Mouse (Mus musculus): ENCODE results near the gene Sec31b. TPM values are rescaled to one million over a fixed set of nuclear protein-coding genes. Genes with fewer than 3 reads are reported as not detected.

Sec31b gene
- polyA plus RNA-seq, 1 experiment from 2014 or later = 0.54 TPM

DNA sequence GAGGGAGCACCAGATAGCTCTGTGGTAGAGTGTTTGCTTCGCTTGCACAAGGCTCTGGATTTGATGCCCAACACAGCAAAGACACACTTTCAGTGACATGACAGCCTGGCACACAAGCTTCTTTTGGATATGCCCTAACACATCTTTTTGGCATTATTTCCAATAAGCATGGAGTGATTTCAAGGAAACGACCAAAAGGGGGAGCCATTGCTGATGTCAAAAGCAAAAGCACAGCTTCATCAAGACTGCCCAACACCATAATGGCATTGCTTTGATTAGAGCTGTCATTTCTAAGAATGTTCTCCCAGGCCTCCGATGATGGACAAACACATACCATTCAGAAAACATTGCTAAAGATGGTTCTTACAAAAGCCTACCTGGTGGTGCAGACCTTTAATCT, 69.1 kb downstream of the Sec31b start:
- TF ChIP-seq CTCF (IDR thresholded peaks at IDR 0.05; ENCODE audit: low read depth) = peak; percentile 47
- TF ChIP-seq EP300 (IDR thresholded peaks at IDR 0.05; ENCODE audit: low read depth) = no peak
- Histone ChIP-seq H3K4me2 (ENCODE audit: low read depth, low read length) (no peak overlapping the region), H3K4me1 (ENCODE audit: insufficient read depth) (no peaks in the 10 kb centered on the region), H3K9ac (replicated peaks) (no peak overlapping the region), H3K27me3 (ENCODE audit: insufficient read depth, low read length) (no peaks in the 10 kb centered on the region), H3K4me3 (ENCODE audit: low read depth, low read length) (no peak overlapping the region), H3K27ac (ENCODE audit: low read depth) (no peak overlapping the region), H3K36me3 (replicated peaks; ENCODE audit: insufficient read depth, low read length) (no peaks in the 10 kb centered on the region), H3K9me3 (ENCODE audit: low read length) (no peaks in the 10 kb centered on the region)
- 43% methylated on average over 3 of the region's 3 CpGs for WGBS (ENCODE audit: insufficient replicate concordance)
- DNase-seq = no peak
- no peak for ATAC-seq

DNA sequence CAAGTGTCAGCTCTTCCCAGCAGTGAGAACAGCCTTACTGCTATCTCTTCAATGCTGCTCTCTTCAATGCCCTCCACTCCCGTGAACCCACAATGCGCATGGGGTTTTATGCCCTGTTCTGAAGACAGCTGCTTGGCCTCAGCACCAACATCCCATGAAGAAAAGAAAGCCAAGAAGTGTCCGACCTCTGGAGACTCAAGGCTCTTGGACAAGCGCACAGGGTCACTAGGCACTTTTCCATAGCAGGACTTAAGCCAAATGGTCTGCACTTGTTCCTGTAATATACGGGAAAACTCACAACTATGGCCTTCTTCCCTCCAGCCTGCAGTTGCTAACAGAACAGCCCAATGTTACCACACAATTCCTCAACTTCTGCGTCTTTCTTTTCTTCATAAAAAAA, 70.4 kb downstream of the Sec31b start:
- no peak for DNase-seq
- no peak for TF ChIP-seq EP300 (IDR thresholded peaks at IDR 0.05; ENCODE audit: low read depth)
- TF ChIP-seq CTCF (IDR thresholded peaks at IDR 0.05; ENCODE audit: low read depth) = no peak
- Histone ChIP-seq H3K4me2 (ENCODE audit: low read depth, low read length) (no peak overlapping the region), H3K9ac (replicated peaks) (no peak overlapping the region), H3K27ac (ENCODE audit: low read depth) (no peak overlapping the region), H3K4me3 (ENCODE audit: low read depth, low read length) (no peak overlapping the region), H3K9me3 (ENCODE audit: low read length) (no peaks in the 10 kb centered on the region), H3K4me1 (ENCODE audit: insufficient read depth) (no peaks in the 10 kb centered on the region), H3K36me3 (replicated peaks; ENCODE audit: insufficient read depth, low read length) (no peaks in the 10 kb centered on the region), H3K27me3 (ENCODE audit: insufficient read depth, low read length) (no peaks in the 10 kb centered on the region)
- 69% methylated on average over 6 of the region's 6 CpGs for WGBS (ENCODE audit: insufficient replicate concordance)
- ATAC-seq = no peak

DNA sequence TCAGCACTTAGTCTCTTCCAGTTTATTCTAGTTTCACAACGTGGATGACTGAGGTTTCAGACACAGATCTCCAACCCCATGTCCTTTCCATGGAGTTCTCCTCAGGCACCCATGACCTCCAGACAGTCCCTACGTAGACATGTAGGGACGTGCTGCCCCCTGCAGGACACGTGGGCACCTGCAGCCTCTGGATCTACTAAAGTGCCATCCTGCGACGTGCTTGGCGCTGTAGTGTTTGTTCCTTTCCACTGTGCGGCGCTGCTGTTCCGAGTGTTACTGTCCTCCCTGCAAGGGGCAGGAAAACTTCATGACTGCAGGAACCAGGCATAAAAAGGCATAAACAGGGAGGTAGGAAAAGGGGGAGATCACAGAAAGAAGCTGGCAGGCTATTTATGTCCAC, 71.5 kb downstream of the Sec31b start:
- ATAC-seq (peak; percentile 88), DNase-seq (peak; percentile 89)
- H3K9ac ChIP-seq (replicated peaks) = no peak overlapping the region
- H3K4me3 ChIP-seq (ENCODE audit: low read depth, low read length) = no peak overlapping the region
- peak; percentile 99 for TF ChIP-seq CTCF (IDR thresholded peaks at IDR 0.05; ENCODE audit: low read depth)
- TF ChIP-seq EP300 (IDR thresholded peaks at IDR 0.05; ENCODE audit: low read depth) = no peak
- WGBS (ENCODE audit: insufficient replicate concordance) = 4% methylated on average over 10 of the region's 10 CpGs
- H3K9me3 ChIP-seq (ENCODE audit: low read length) = no peaks in the 10 kb centered on the region
- no peak overlapping the region for H3K27ac ChIP-seq (ENCODE audit: low read depth)
- no peaks in the 10 kb centered on the region for H3K4me1 ChIP-seq (ENCODE audit: insufficient read depth)
- no peaks in the 10 kb centered on the region for H3K36me3 ChIP-seq (replicated peaks; ENCODE audit: insufficient read depth, low read length)
- no peaks in the 10 kb centered on the region for H3K27me3 ChIP-seq (ENCODE audit: insufficient read depth, low read length)
- H3K4me2 ChIP-seq (ENCODE audit: low read depth, low read length) = no peak overlapping the region

Other genes starting within 250 kb of the Sec31b start
- gene Scd4, start 212.8 kb downstream of the Sec31b start, polyA plus RNA-seq (2015; fragmentation: Nextera tagmentation; extraction: Ambion mirVana) = not detected in 2 replicates
- gene Scd1, start 138.0 kb downstream of the Sec31b start, polyA plus RNA-seq (2015; fragmentation: Nextera tagmentation; extraction: Ambion mirVana) = 2.3 and 2.8 TPM in 2 replicates
- gene Wnt8b, start 52.4 kb downstream of the Sec31b start, polyA plus RNA-seq (2015; fragmentation: Nextera tagmentation; extraction: Ambion mirVana) = not detected in 2 replicates
- gene Gm20538, start 7.0 kb upstream of the Sec31b start, polyA plus RNA-seq (2015; fragmentation: Nextera tagmentation; extraction: Ambion mirVana) = not detected in 2 replicates
- 394 and 410 TPM in 2 replicates for gene Ndufb8, start 9.6 kb upstream of the Sec31b start, polyA plus RNA-seq (2015; fragmentation: Nextera tagmentation; extraction: Ambion mirVana)
- gene Hif1an, start 17.0 kb upstream of the Sec31b start, polyA plus RNA-seq (2015; fragmentation: Nextera tagmentation; extraction: Ambion mirVana) = 5.3 and 6.8 TPM in 2 replicates
- gene Pax2, start 210.2 kb upstream of the Sec31b start, polyA plus RNA-seq (2015; fragmentation: Nextera tagmentation; extraction: Ambion mirVana) = not detected in 2 replicates